Mouse (Mus musculus) neural tube, embryonic 13.5 days (tissue): ENCODE measurements around the gene Ecm2. TPM values are rescaled to one million over a fixed set of nuclear protein-coding genes. Genes with fewer than 3 reads are reported as not detected.

Experiments
- ATAC-seq: fragments of 200-750 bp; cut with Nextera tagmentation; 2 replicates; pipeline ENCODE4 v1.8.0; 2017; ENCODE audit warnings: low read depth, mild to moderate bottlenecking, moderate TSS enrichment, moderate library complexity
- H3K27ac ChIP-seq: fragments of 300-500 bp; sonication (generic); replicated peaks from 2 replicates; pipeline ENCODE4 v1.5.1; 2015; ENCODE audit warnings: moderate library complexity, mild to moderate bottlenecking, inconsistent platforms
- H3K27me3 ChIP-seq: fragments of 300-500 bp; sonication (generic); 2 replicates; pipeline ENCODE4 v1.6.1; 2015; ENCODE audit warnings: mild to moderate bottlenecking, inconsistent platforms
- H3K36me3 ChIP-seq: fragments of 300-500 bp; sonication (generic); 2 replicates; pipeline ENCODE4 v1.6.1; 2015; ENCODE audit warnings: mild to moderate bottlenecking, inconsistent platforms
- H3K4me1 ChIP-seq: fragments of 300-500 bp; sonication (generic); replicated peaks from 2 replicates; pipeline ENCODE4 v1.6.1; 2015; ENCODE audit warnings: inconsistent platforms
- H3K4me2 ChIP-seq: fragments of 300-500 bp; sonication (generic); 2 replicates; pipeline ENCODE4 v1.6.1; 2015; ENCODE audit warnings: inconsistent platforms, mild to moderate bottlenecking, moderate library complexity
- H3K4me3 ChIP-seq: fragments of 300-500 bp; sonication (generic); 2 replicates; pipeline ENCODE4 v1.5.1; 2015; ENCODE audit warnings: mild to moderate bottlenecking, inconsistent platforms
- H3K9ac ChIP-seq: fragments of 300-500 bp; sonication (generic); 2 replicates; pipeline ENCODE4 v1.6.1; 2015; ENCODE audit warnings: moderate library complexity, mild to moderate bottlenecking, inconsistent platforms
- H3K9me3 ChIP-seq: fragments of 300-500 bp; sonication (generic); 2 replicates; pipeline ENCODE4 v1.6.1; 2016; ENCODE audit warnings: inconsistent platforms
- WGBS: fragments of 180-500 bp; shearing (Covaris S2); methylation state at CpG from one replicate; pipeline ENCODE4 v1.1.7; 2015; 5-methylcytosine and 5-hydroxymethylcytosine counted together
- polyA plus RNA-seq: library from polyadenylated mRNA; unstranded; fragments of >200 nt; fragmentation: Nextera tagmentation; extraction: Ambion mirVana; gene quantifications from 2 replicates; pipeline ENCODE4 v1.2.1, GENCODE M21; 2015

Ecm2 gene
- polyA plus RNA-seq, 1 experiment from 2014 or later, result 1.7 TPM

DNA sequence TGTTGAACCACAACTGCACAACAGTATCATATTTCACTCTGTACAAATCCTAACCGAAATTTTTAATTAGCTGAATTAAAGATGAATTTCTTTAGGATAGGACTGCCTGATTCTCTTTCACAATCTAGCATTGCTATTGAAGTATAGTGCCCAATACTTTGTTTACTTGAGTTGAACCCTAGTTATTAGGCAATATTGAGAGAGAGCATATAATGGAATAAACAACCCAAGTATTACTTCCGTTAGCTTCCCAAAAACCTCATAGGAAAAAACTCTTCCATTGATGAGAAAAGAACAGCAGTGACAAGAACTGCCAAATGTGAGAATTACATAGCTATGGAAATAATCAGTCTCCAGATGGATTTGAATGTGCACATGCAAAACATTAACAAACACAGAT is 21.6 kb downstream of the Ecm2 start:
- Histone ChIP-seq H3K4me2 (no peak overlapping the region), H3K4me1 (no peaks in the 10 kb centered on the region), H3K27me3 (no peaks in the 10 kb centered on the region), H3K9me3 (no peaks in the 10 kb centered on the region), H3K27ac (no peak overlapping the region), H3K36me3 (no peaks in the 10 kb centered on the region), H3K4me3 (no peak overlapping the region), H3K9ac (no peak overlapping the region)
- WGBS, result 88% methylated on average over 2 of the region's 2 CpGs
- no peak for ATAC-seq

DNA sequence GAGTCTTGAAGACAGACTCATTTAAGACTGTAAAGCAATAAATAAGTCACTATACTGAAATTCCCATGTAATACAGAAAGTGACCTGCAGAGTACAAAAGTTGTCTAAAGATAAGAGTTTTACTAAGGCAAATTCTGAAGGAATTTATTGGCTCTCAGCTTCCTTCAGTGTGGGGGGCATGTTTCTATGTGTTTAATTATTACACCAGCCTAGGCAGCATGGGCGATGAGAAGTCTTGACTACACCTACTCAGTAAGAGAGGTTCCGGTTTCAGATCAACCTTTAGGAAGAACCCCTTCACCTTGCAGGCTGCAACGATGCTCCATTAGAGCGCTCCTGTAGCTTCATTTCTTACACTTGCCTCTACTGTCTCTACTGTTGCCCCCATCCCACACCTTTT is 26.0 kb downstream of the Ecm2 start:
- WGBS, result 94% methylated on average over 4 of the region's 4 CpGs
- H3K4me1 ChIP-seq, result no peaks in the 10 kb centered on the region
- no peak for ATAC-seq
- no peak overlapping the region for H3K4me2 ChIP-seq
- H3K27ac ChIP-seq, result no peak overlapping the region
- no peak overlapping the region for H3K9ac ChIP-seq
- H3K36me3 ChIP-seq, result no peaks in the 10 kb centered on the region
- H3K4me3 ChIP-seq, result no peak overlapping the region
- H3K27me3 ChIP-seq, result no peaks in the 10 kb centered on the region
- no peaks in the 10 kb centered on the region for H3K9me3 ChIP-seq

DNA sequence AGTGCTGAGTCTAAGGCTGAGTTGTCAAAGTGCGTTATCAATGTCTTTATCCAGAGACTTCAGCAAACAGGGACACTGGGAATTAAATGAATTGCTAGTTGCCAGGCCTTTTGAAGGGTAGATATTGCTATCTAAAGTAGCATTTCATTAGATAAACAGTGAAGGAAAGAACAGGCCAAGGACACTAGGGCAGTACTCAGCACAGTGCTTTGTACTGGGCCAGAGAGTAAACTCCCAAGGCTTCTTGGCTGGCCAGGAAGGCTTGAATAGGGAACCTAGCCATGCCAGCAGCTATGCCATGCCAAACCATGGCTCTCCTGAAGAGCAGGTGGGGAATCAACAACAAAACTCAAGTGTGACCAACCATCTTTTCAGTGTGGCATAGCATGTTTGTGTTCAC is 32.3 kb downstream of the Ecm2 start:
- H3K4me2 ChIP-seq, result no peak overlapping the region
- WGBS, result 93% methylated on average over 1 of the region's 1 CpGs
- no peaks in the 10 kb centered on the region for H3K4me1 ChIP-seq
- no peak overlapping the region for H3K9ac ChIP-seq
- H3K9me3 ChIP-seq, result no peaks in the 10 kb centered on the region
- H3K27ac ChIP-seq, result no peak overlapping the region
- no peaks in the 10 kb centered on the region for H3K27me3 ChIP-seq
- no peak for ATAC-seq
- H3K4me3 ChIP-seq, result no peak overlapping the region
- H3K36me3 ChIP-seq, result no peaks in the 10 kb centered on the region

DNA sequence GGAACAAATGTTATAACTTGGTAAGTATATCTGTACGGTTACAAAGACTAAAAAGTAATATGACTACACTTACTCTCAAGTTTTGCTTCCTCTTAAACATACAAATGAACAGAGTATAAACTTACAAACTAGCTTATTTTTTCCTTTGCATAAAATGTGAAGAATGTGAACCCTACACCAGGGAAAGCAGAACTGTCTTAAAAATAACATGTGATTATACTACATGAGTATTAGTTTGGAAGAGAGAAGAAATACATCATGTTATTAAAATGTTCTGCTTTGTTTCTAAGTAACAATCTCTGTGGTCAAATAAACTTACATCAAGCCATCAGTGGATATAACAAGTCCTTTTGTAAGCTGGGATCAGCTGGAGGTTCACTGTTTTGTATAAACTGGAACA is 34.1 kb downstream of the Ecm2 start:
- 96% methylated on average over 1 of the region's 1 CpGs for WGBS
- Histone ChIP-seq H3K36me3 (no peaks in the 10 kb centered on the region), H3K9me3 (no peaks in the 10 kb centered on the region), H3K9ac (no peak overlapping the region), H3K4me1 (no peaks in the 10 kb centered on the region), H3K4me3 (no peak overlapping the region), H3K4me2 (no peak overlapping the region), H3K27ac (no peak overlapping the region), H3K27me3 (no peaks in the 10 kb centered on the region)
- ATAC-seq, result no peak

DNA sequence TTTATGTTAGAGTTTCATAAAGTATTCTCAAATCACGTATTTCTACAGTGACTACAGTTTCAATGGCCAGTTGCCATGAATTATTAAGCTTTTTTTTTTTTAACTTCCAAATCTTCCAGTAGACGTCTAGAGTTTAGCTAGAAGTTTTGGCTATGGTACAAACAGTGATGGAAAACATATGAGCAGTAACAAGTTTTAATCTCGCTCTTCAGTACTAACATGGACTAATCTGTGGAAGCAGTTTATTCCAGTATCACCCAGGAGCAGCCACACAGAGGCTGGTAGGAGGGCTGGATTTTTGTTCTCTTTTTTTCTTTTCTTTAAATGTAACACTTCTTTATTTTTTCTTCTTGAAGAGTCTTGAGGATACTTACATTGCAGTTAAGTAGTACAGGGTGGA is 39.7 kb downstream of the Ecm2 start, which contains the start of gene Aspn:
Gene Aspn, plus strand, starts transcription at position 165 of the 400 bp plus-strand sequence.
- H3K27me3 ChIP-seq, result no peaks in the 10 kb centered on the region
- no peaks in the 10 kb centered on the region for H3K36me3 ChIP-seq
- ATAC-seq, result no peak
- WGBS, result 85% methylated on average over 3 of the region's 3 CpGs
- no peak within 1 kb of the TSS for H3K27ac ChIP-seq
- H3K9ac ChIP-seq, result no peak within 1 kb of the TSS
- no peaks in the 10 kb centered on the region for H3K4me1 ChIP-seq
- H3K4me3 ChIP-seq, result no peak within 1 kb of the TSS
- no peak within 1 kb of the TSS for H3K4me2 ChIP-seq
- no peaks in the 10 kb centered on the region for H3K9me3 ChIP-seq

DNA sequence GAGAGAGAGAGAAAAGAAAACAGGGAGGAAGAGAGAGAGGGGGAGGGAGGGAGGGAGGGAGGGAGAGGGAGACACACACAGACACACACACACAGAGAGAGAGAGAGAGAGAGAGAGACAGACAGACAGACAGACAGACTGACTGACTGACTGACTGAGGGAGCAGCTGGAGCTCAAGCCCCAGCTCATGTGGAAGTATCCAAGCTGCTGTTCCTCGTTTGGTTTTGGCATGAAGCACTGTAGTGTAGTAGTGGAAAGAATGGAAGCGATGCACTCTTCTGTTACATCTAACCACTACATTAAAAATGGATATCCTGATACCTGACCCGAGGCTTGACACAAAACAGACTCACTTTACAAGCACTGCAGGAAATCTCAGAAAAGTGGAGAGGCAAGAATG is 41.0 kb downstream of the Ecm2 start:
- Histone ChIP-seq H3K27ac (no peak overlapping the region), H3K4me2 (no peak overlapping the region), H3K27me3 (no peaks in the 10 kb centered on the region), H3K4me1 (no peaks in the 10 kb centered on the region), H3K36me3 (no peaks in the 10 kb centered on the region), H3K9me3 (no peaks in the 10 kb centered on the region), H3K9ac (no peak overlapping the region), H3K4me3 (no peak overlapping the region)
- ATAC-seq, result no peak
- 74% methylated on average over 3 of the region's 3 CpGs for WGBS

DNA sequence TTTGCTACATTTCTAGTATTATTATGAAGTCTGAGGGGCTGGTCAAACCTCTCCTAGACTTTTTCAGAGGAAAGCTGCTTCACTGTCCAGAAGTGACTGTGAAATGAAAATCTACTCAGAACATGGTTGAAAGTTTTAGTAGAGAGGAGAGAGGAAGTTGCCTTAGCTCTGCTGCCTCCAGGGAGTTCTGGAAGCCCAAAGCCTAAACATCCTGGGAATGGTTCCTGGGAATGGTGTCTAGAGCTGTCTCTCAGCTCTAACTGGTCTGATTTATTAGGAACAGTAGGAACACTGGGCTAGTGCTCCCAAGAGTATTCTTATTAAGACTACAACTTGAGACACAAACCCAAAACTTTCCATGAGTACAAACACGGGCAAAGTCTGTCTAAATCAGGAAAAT is 41.9 kb downstream of the Ecm2 start:
- 81% methylated on average over 1 of the region's 1 CpGs for WGBS
- no peak overlapping the region for H3K4me3 ChIP-seq
- H3K27me3 ChIP-seq, result no peaks in the 10 kb centered on the region
- H3K4me2 ChIP-seq, result no peak overlapping the region
- no peaks in the 10 kb centered on the region for H3K4me1 ChIP-seq
- H3K9me3 ChIP-seq, result no peaks in the 10 kb centered on the region
- H3K9ac ChIP-seq, result no peak overlapping the region
- H3K36me3 ChIP-seq, result no peaks in the 10 kb centered on the region
- no peak for ATAC-seq
- no peak overlapping the region for H3K27ac ChIP-seq

DNA sequence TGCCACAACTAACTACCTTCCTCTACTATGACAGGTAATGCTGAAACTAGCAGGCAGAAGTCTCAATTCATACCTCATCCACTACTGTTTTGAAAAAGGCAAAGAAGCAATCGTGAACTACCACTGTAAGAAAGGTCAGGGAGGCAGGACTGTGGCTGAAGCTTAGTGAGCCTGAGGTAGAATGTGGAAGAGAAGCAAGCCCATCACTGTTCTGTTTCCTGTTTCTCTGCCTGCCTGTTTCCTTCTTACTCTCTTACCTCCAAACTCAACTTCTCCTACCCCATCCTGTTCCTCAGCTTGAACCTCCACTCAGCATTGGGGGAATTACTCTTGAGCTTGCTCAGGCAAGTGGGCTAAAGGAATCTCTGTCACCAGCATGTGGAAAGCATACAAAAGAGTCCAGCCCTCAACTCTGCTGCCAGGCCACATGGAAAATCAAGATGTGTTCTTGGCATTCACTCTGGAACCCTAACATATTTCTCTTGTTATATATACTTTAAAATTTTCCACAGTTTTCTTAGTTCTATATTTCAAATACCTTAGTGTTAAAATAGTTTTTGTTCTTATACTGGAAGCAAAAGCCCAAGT is 43.0 kb downstream of the Ecm2 start:
- 65% methylated on average over 1 of the region's 1 CpGs for WGBS
- no peaks in the 10 kb centered on the region for H3K9me3 ChIP-seq
- H3K27ac ChIP-seq, result no peak overlapping the region
- no peak for ATAC-seq
- no peak overlapping the region for H3K4me2 ChIP-seq
- H3K4me1 ChIP-seq, result no peaks in the 10 kb centered on the region
- no peak overlapping the region for H3K9ac ChIP-seq
- no peaks in the 10 kb centered on the region for H3K36me3 ChIP-seq
- no peaks in the 10 kb centered on the region for H3K27me3 ChIP-seq
- no peak overlapping the region for H3K4me3 ChIP-seq

DNA sequence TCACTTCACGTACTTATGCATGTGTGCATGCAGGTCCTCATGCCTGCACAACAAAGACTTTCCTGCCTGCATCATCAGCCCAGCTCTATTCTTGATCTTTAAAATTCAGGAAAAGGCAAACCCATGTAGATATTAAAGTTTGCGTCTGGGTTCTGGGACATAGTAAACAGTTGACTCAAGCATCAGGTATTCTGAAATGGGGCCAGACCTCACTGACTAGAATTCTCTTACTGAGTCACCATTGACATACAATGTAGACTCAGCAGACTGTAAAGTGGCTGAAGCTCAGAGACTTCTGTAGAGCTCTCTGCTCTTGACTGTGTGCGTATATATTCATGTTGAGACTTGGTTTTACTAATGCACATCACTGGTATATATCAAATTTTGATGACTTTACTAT is 45.0 kb downstream of the Ecm2 start:
- H3K9ac ChIP-seq, result no peak overlapping the region
- no peak overlapping the region for H3K4me3 ChIP-seq
- no peak overlapping the region for H3K4me2 ChIP-seq
- ATAC-seq, result no peak
- no peaks in the 10 kb centered on the region for H3K4me1 ChIP-seq
- H3K27me3 ChIP-seq, result no peaks in the 10 kb centered on the region
- H3K9me3 ChIP-seq, result no peaks in the 10 kb centered on the region
- WGBS, result 93% methylated on average over 3 of the region's 3 CpGs
- no peaks in the 10 kb centered on the region for H3K36me3 ChIP-seq
- no peak overlapping the region for H3K27ac ChIP-seq

DNA sequence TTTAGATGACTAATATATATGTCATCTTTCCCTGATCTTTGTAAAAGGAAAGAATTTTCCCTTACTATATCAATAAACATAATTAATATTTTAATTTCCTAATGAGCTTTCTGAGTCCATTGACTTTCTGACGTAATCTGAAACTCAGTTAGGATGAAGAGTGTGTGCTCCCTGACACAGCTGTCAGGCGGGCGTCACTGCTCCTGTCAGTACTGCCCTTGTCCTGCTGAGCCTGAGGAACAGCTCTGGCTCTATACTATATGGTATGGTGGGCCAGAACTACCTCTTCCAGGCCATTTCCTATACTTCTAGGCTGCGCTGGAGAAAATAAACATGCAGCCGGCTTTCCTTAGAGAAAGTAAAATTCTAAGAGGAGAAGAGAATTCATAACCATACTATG is 49.9 kb downstream of the Ecm2 start:
- WGBS, result 84% methylated on average over 5 of the region's 5 CpGs
- H3K4me1 ChIP-seq, result no peaks in the 10 kb centered on the region
- no peak overlapping the region for H3K9ac ChIP-seq
- no peak overlapping the region for H3K4me2 ChIP-seq
- H3K4me3 ChIP-seq, result no peak overlapping the region
- H3K36me3 ChIP-seq, result no peaks in the 10 kb centered on the region
- H3K9me3 ChIP-seq, result no peaks in the 10 kb centered on the region
- H3K27me3 ChIP-seq, result no peaks in the 10 kb centered on the region
- H3K27ac ChIP-seq, result no peak overlapping the region
- no peak for ATAC-seq

DNA sequence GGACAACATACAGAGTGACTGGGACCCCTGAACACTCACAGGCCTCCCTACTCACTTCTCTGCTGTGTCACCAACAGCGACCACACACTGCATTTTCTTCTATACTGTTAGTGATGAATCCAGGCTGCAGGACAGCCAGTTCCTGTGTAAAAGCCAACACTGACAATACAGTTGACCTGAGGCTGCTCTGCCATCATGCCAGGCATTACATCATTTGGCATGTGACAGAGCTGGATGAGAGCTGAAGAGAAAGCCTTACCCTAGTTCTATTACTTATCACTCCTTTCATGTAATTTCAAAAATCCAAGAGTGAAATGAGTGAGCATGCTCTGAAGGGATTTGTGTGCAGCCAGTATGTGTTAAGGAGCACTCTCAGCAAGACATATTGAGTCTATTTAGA is 51.6 kb downstream of the Ecm2 start:
- H3K4me1 ChIP-seq, result no peaks in the 10 kb centered on the region
- no peaks in the 10 kb centered on the region for H3K36me3 ChIP-seq
- no peak overlapping the region for H3K4me3 ChIP-seq
- no peak for ATAC-seq
- H3K4me2 ChIP-seq, result no peak overlapping the region
- WGBS, result 94% methylated on average over 1 of the region's 1 CpGs
- no peak overlapping the region for H3K27ac ChIP-seq
- H3K9me3 ChIP-seq, result no peaks in the 10 kb centered on the region
- no peak overlapping the region for H3K9ac ChIP-seq
- no peaks in the 10 kb centered on the region for H3K27me3 ChIP-seq

DNA sequence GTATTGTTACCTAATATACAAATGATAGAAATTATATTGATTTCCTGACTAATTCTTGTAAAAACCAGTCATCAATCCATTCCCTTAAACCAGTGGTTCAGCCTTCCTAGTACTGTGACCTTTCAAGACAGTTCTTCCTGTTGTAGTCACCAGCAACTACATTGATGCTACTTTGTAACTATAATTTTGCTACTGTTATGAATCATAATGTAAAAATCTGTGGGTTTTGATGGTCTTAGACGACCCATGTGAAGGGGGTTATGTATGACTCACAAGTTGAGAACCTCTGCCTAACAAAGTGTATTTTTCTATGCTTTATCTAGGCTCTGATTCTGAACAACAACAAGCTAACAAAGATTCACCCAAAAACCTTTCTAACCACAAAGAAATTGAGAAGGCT is 52.3 kb downstream of the Ecm2 start:
- Histone ChIP-seq H3K9ac (no peak overlapping the region), H3K27ac (no peak overlapping the region), H3K4me1 (no peaks in the 10 kb centered on the region), H3K4me2 (no peak overlapping the region), H3K4me3 (no peak overlapping the region), H3K36me3 (no peaks in the 10 kb centered on the region), H3K27me3 (no peaks in the 10 kb centered on the region), H3K9me3 (no peaks in the 10 kb centered on the region)
- WGBS, result 79% methylated on average over 1 of the region's 1 CpGs
- no peak for ATAC-seq

DNA sequence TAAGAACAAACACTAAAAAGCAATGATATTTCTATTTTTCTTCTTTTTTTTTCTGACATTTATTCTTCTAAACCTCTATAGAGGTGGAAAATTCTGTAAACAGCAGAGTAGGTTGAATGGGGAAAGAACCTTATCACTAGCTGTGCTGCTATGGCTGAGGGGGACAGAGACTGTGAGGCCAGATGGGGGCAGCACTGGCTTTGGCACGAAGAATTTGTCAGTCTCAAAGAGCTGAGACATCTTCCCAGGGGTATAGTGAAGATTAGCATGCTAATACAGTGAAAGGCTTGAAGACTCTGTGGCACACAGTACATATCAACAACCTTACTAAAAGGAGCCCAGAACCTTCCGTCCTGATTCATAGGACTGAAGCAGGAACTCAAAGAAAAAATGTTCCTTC is 54.6 kb downstream of the Ecm2 start:
- Histone ChIP-seq H3K4me3 (no peak overlapping the region), H3K9me3 (no peaks in the 10 kb centered on the region), H3K27ac (no peak overlapping the region), H3K36me3 (no peaks in the 10 kb centered on the region), H3K4me1 (no peaks in the 10 kb centered on the region), H3K27me3 (no peaks in the 10 kb centered on the region), H3K9ac (no peak overlapping the region), H3K4me2 (no peak overlapping the region)
- no peak for ATAC-seq
- WGBS, result 47% methylated on average over 2 of the region's 2 CpGs
